Mouse (Mus musculus) kidney, embryonic 16.5 days (tissue): ENCODE measurements around the gene Xpo5. TPM values are rescaled to one million over a fixed set of nuclear protein-coding genes. Genes with fewer than 3 reads are reported as not detected.

Experiments
- ATAC-seq: fragments of 200-750 bp; cut with Nextera tagmentation; 2 replicates; pipeline ENCODE4 v1.8.0; 2017; ENCODE audit warnings: moderate TSS enrichment; ENCODE audit not compliant: low FRiP score, low TSS enrichment
- H3K27ac ChIP-seq: fragments of 300-500 bp; sonication (generic); 2 replicates; pipeline ENCODE4 v1.5.1; 2014; ENCODE audit warnings: low read length
- H3K27me3 ChIP-seq: fragments of 300-500 bp; sonication (generic); 2 replicates; pipeline ENCODE4 v1.6.1; 2014; ENCODE audit warnings: low read length, control low read depth, mixed read lengths; ENCODE audit not compliant: insufficient read depth
- H3K36me3 ChIP-seq: fragments of 300-500 bp; sonication (generic); 2 replicates; pipeline ENCODE4 v1.6.1; 2014; ENCODE audit warnings: low read length, control low read depth, mixed read lengths; ENCODE audit not compliant: insufficient read depth
- H3K4me1 ChIP-seq: fragments of 300-500 bp; sonication (generic); 2 replicates; pipeline ENCODE4 v1.6.1; 2014; ENCODE audit warnings: low read length, control low read depth, mixed read lengths; ENCODE audit not compliant: insufficient read depth
- H3K4me2 ChIP-seq: fragments of 300-500 bp; sonication (generic); replicated peaks from 2 replicates; pipeline ENCODE4 v1.6.1; 2014; ENCODE audit warnings: low read depth, low read length
- H3K4me3 ChIP-seq: fragments of 300-500 bp; sonication (generic); 2 replicates; pipeline ENCODE4 v1.5.1; 2014; ENCODE audit warnings: mild to moderate bottlenecking, low read length
- H3K9ac ChIP-seq: fragments of 300-500 bp; sonication (generic); replicated peaks from 2 replicates; pipeline ENCODE4 v1.6.1; 2014; ENCODE audit warnings: low read length
- H3K9me3 ChIP-seq: fragments of 300-500 bp; sonication (generic); 2 replicates; pipeline ENCODE4 v1.6.1; 2016; ENCODE audit warnings: low read length, control low read depth
- WGBS: fragments of 180-500 bp; shearing (Covaris S2); extraction: QIAGEN DNeasy Blood & Tissue Kit; methylation state at CpG from one replicate; pipeline ENCODE4 v1.1.7; 2014; 5-methylcytosine and 5-hydroxymethylcytosine counted together
- polyA plus RNA-seq: library from polyadenylated mRNA; unstranded; fragments of >200 nt; fragmentation: Nextera tagmentation; extraction: Ambion mirVana; gene quantifications from 2 replicates; pipeline ENCODE4 v1.2.1, GENCODE M21; 2015

Xpo5 gene
- polyA plus RNA-seq, 1 experiment from 2014 or later = 45.5 TPM

DNA sequence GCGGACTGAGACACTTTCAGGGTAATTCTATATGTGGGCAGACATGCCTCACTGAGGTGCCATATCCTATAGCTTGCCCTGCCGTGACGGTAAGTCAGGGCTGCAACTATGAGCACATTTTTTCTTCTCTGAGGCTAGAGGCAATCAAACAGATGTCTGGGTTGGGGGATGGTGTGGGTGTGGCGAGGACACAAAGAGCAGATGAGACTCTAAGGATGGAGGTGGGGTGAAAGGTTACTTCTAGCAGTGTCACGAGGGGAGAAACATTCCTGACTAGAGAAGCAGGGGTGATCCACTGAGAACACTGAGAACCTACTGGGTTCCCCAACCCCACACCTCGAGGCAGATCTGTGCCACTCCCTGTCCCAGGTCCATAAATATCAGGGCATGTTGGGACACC, 64.4 kb downstream of the Xpo5 start:
- no peak overlapping the region for H3K4me3 ChIP-seq
- H3K9ac ChIP-seq = no peak overlapping the region
- peaks cover 6% of the 10 kb centered on the region; the same call in 1 of the 2 replicates for H3K4me1 ChIP-seq
- peaks cover 49% of the 10 kb centered on the region for H3K36me3 ChIP-seq
- H3K9me3 ChIP-seq = no peaks in the 10 kb centered on the region
- no peak overlapping the region for H3K4me2 ChIP-seq
- peak overlapping the region; percentile 25; the same call in 1 of the 2 replicates for H3K27ac ChIP-seq
- no peak for ATAC-seq
- 40% methylated on average over 6 of the region's 6 CpGs for WGBS
- H3K27me3 ChIP-seq = no peaks in the 10 kb centered on the region

DNA sequence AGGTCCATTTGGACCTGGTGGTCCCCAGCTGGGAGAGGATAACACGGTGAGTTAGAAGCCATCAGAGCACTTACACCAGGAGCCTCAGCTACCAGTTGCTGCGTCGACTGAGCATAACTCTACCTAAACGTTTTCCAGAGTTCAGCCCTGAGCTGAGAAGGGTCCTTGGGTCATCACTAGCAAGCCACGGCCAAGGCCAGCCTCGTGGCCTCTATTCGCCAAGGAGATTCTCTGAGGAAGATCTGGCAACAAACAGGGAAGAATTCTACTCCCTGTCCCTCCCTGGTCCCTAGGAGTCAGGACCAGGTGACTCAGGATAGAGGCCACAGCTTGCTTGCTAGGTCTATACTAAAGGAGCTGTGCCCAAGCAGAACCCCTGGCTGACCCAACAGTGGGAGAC, 64.9 kb downstream of the Xpo5 start:
- ATAC-seq = no peak
- no peaks in the 10 kb centered on the region for H3K9me3 ChIP-seq
- peaks cover 6% of the 10 kb centered on the region; the same call in 1 of the 2 replicates for H3K4me1 ChIP-seq
- H3K4me3 ChIP-seq = no peak overlapping the region
- 76% methylated on average over 7 of the region's 7 CpGs for WGBS
- H3K4me2 ChIP-seq = no peak overlapping the region
- H3K9ac ChIP-seq = no peak overlapping the region
- H3K27me3 ChIP-seq = no peaks in the 10 kb centered on the region
- H3K36me3 ChIP-seq = peaks cover 44% of the 10 kb centered on the region
- no peak overlapping the region for H3K27ac ChIP-seq

DNA sequence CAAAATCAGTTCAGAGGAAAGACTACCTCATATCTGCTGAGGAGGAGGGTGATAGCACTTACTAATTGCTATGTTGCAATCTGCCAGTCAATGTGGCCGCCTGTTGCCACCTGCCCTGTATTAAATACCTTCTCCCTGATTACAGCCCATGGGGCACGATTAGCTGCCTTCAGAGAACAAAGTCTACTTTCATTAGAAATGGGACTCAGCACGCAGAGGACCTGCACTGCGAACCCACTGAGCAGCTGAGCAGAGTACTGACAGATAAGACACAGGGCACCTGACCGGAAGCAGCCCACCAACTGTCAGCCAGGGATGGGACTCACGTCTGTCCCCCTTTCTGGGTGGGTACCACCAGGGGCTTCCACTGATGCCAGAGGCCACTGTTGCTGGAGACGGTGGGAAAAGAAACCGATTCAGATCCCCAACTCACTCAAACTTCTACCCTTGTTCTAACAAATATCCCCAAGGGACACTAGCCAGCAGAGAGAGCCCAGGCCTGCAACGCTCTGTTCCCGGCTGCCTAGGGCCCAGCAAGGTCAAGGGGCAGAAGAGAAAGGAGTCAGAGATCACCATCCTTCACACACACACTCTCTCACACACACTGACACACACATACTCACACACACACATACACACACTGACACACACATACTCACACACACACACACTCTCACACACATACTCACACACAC, 65.6 kb downstream of the Xpo5 start:
- WGBS = 79% methylated on average over 10 of the region's 10 CpGs
- ATAC-seq = no peak

DNA sequence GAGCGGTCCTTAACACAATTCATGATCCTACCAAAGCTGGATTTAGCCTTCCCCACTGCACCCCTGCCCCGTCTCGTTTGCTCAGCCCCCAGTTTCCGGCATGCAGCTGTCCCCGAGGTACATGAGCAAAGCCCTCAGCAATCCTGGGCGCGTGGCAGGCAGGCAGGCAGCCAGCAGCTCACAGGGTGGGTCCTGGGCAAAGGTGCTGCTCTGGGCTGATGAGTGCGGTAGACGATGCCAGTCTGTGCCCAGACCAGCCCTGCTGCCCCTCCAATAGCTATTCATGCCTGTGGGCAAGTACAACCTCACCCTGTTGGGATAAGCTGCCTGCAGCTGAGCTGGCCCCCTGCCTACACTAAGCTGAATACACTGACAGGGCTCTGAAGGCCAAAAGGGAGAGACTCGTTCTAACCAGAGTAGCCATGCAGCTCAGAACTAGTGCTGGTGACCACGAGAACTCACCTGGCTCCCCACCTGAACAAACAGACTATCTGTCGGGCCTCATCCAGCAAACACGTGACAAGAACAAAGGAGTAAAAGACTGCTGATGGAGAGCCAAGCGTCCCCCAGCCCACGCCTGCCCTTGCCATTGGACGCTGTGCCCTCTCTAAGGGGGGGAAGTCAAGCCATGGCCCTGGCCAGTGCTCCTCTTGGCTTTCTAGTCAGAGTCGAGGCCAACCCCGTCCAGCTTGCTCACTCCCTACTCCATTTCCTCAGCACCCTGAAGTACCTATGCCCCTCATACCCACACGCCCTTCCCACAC, 67.4 kb downstream of the Xpo5 start:
- Histone ChIP-seq H3K4me1 (peaks cover 6% of the 10 kb centered on the region; the same call in 1 of the 2 replicates), H3K27me3 (no peaks in the 10 kb centered on the region), H3K9ac (no peak overlapping the region), H3K27ac (no peak overlapping the region), H3K9me3 (no peaks in the 10 kb centered on the region), H3K4me3 (no peak overlapping the region), H3K36me3 (peaks cover 29% of the 10 kb centered on the region), H3K4me2 (no peak overlapping the region)
- 86% methylated on average over 19 of the region's 19 CpGs for WGBS
- ATAC-seq = no peak

More for the DNA sequence above, 65.6 kb downstream of the Xpo5 start:
- no peak overlapping the region for H3K9ac ChIP-seq
- no peak overlapping the region for H3K27ac ChIP-seq
- no peaks in the 10 kb centered on the region for H3K27me3 ChIP-seq
- H3K36me3 ChIP-seq = peaks cover 39% of the 10 kb centered on the region
- no peak overlapping the region for H3K4me2 ChIP-seq
- H3K9me3 ChIP-seq = no peaks in the 10 kb centered on the region
- H3K4me1 ChIP-seq = peaks cover 6% of the 10 kb centered on the region; the same call in 1 of the 2 replicates
- H3K4me3 ChIP-seq = no peak overlapping the region

DNA sequence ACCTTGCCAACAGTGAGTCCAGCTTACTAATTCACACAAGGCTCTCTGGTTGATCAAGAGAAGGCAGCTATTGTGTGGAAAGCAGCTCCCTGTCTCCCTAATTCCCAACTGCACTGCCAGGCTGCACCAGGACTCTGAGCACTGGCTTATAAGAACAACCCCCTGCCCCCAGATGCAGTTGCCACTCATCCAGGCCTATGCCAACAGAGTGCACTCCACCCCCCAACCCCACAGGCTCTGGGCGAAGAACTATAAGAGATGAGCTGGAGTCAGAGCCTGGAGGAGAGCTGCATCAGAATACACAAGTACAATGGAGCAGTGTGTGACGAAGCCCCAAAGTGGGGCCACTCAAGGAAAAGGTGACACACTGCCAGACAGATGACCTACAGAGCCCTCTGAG, 69.5 kb downstream of the Xpo5 start:
- no peaks in the 10 kb centered on the region for H3K4me1 ChIP-seq
- H3K9ac ChIP-seq = no peak overlapping the region
- peaks cover 26% of the 10 kb centered on the region for H3K36me3 ChIP-seq
- 86% methylated on average over 2 of the region's 2 CpGs for WGBS
- H3K4me3 ChIP-seq = no peak overlapping the region
- no peaks in the 10 kb centered on the region for H3K27me3 ChIP-seq
- H3K4me2 ChIP-seq = no peak overlapping the region
- H3K27ac ChIP-seq = no peak overlapping the region
- ATAC-seq = no peak
- no peaks in the 10 kb centered on the region for H3K9me3 ChIP-seq

DNA sequence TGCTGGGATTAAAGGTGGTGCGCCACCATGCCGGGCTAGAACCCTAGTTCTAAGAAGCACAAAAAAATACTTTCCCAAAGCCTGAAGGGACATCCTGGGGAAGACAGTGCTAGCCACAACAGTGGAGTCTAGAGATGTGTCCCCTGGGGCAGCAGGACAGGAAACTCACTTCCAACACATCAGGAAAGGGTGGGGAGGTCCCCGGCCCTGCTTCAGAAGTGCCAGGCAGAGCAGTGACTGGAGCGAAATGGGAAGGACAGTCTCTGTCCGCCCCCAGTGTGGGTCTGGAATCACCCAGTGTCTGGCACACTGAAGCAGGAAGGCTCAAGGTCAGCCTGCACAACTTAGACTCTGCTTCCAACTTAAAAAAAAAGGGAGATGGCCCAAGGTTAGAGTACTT, 70.1 kb downstream of the Xpo5 start:
- H3K4me2 ChIP-seq = no peak overlapping the region
- no peak overlapping the region for H3K27ac ChIP-seq
- no peaks in the 10 kb centered on the region for H3K9me3 ChIP-seq
- H3K9ac ChIP-seq = no peak overlapping the region
- H3K4me1 ChIP-seq = no peaks in the 10 kb centered on the region
- H3K27me3 ChIP-seq = no peaks in the 10 kb centered on the region
- H3K36me3 ChIP-seq = peaks cover 28% of the 10 kb centered on the region
- WGBS = 80% methylated on average over 5 of the region's 5 CpGs
- ATAC-seq = no peak
- no peak overlapping the region for H3K4me3 ChIP-seq

DNA sequence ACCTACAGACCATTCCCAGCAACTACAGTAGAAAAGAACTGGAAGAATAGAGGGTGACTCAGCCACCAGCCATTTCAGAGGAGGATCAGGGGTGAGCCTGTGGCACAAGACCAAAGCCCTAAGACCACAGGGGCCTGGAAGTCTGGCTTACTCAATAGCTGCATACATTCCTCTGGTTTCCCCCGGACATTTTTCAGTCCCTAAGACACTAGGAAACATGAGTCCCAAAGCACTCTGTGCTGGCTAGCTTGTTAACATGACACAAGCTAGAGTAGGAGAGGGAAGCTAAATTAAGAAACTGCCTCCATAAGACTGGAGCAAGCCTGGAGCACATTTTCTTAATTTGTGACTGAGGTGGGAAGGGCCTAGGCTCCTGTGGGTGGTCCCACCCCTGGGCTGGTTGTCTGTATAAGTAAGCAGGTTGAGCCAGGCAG, 71.2 kb downstream of the Xpo5 start:
- no peak overlapping the region for H3K4me2 ChIP-seq
- H3K36me3 ChIP-seq = peaks cover 33% of the 10 kb centered on the region
- no peaks in the 10 kb centered on the region for H3K4me1 ChIP-seq
- no peak overlapping the region for H3K4me3 ChIP-seq
- 76% methylated on average over 1 of the region's 1 CpGs for WGBS
- H3K27ac ChIP-seq = no peak overlapping the region
- 0 out of 2 replicates have a peak overlapping the region, but pooled peaks have one; percentile 9 for H3K9ac ChIP-seq
- no peak for ATAC-seq
- no peaks in the 10 kb centered on the region for H3K27me3 ChIP-seq
- H3K9me3 ChIP-seq = no peaks in the 10 kb centered on the region

DNA sequence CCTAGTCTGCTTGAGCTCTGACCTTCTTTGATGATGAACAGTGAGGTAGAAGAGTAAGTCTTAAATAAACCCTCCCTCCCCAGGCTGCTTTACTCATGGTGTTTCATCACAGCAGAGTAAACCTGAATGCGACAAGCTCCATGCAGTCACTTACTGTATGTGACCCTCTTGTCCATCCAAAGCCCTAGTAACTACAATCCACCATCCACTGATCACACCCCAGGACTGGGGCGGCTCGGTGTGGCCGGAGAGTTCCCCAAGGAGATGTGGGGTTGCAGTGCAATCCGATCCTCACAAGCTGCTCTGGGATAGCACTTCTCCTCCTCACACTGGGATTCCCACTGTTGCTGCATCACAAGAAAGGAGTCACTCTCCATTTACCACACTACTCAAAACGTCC, 71.9 kb downstream of the Xpo5 start:
- H3K4me1 ChIP-seq = no peaks in the 10 kb centered on the region
- H3K4me2 ChIP-seq = no peak overlapping the region
- no peaks in the 10 kb centered on the region for H3K9me3 ChIP-seq
- no peak overlapping the region for H3K9ac ChIP-seq
- H3K27me3 ChIP-seq = no peaks in the 10 kb centered on the region
- H3K27ac ChIP-seq = no peak overlapping the region
- H3K4me3 ChIP-seq = no peak overlapping the region
- ATAC-seq = no peak
- whole genome bisulfite sequencing = 55% methylated on average over 6 of the region's 6 CpGs
- H3K36me3 ChIP-seq = peaks cover 38% of the 10 kb centered on the region

DNA sequence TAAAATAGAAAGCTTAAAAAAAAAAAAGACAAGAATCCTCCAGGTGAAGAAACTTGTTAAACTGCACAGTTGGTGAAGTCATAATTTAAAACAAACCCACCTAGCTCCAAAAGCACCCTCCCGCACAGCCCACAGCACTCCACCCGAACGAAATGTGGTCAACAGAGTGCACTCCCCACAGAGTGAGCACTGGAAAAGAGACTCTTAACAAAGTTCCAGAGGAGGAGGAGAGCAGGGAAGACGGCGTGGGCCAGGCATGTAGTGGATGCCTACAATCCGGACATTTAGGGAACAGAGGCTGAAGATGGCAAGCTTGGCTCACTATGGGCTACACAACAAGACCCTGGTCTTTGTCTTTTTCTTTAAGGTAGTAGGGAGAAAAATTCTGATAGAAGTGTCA, 72.5 kb downstream of the Xpo5 start:
- H3K36me3 ChIP-seq = peaks cover 37% of the 10 kb centered on the region
- H3K4me3 ChIP-seq = no peak overlapping the region
- ATAC-seq = no peak
- no peaks in the 10 kb centered on the region for H3K27me3 ChIP-seq
- H3K9me3 ChIP-seq = no peaks in the 10 kb centered on the region
- WGBS = 85% methylated on average over 6 of the region's 6 CpGs
- H3K4me1 ChIP-seq = no peaks in the 10 kb centered on the region
- no peak overlapping the region for H3K9ac ChIP-seq
- H3K27ac ChIP-seq = no peak overlapping the region
- H3K4me2 ChIP-seq = no peak overlapping the region

DNA sequence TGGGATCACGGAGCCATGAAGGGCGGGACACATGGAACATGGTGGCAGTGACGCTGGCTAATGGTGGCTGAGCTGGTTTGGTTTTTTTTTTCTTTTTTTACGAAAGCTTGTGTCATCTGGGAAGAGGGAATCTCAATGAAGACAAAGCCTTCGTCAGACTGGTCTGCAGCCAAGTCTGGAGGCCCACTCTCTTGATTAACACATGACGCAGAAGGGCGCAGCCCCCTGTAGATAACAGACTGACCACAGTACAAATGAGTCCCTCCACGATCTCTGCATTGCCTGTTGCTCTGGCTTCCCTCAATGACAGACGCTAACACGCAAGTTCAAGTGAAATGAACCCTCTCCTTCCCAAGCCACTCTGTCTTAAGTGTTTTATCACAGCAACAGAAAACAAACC, 72.9 kb downstream of the Xpo5 start:
- Histone ChIP-seq H3K4me1 (no peaks in the 10 kb centered on the region), H3K27me3 (no peaks in the 10 kb centered on the region), H3K4me3 (no peak overlapping the region), H3K4me2 (no peak overlapping the region), H3K27ac (no peak overlapping the region), H3K9me3 (no peaks in the 10 kb centered on the region), H3K9ac (no peak overlapping the region), H3K36me3 (peaks cover 33% of the 10 kb centered on the region)
- WGBS = 92% methylated on average over 10 of the region's 10 CpGs
- no peak for ATAC-seq
